1 mouse cellular context compared by ENCODE assay signal in the genomic region with DNA sequence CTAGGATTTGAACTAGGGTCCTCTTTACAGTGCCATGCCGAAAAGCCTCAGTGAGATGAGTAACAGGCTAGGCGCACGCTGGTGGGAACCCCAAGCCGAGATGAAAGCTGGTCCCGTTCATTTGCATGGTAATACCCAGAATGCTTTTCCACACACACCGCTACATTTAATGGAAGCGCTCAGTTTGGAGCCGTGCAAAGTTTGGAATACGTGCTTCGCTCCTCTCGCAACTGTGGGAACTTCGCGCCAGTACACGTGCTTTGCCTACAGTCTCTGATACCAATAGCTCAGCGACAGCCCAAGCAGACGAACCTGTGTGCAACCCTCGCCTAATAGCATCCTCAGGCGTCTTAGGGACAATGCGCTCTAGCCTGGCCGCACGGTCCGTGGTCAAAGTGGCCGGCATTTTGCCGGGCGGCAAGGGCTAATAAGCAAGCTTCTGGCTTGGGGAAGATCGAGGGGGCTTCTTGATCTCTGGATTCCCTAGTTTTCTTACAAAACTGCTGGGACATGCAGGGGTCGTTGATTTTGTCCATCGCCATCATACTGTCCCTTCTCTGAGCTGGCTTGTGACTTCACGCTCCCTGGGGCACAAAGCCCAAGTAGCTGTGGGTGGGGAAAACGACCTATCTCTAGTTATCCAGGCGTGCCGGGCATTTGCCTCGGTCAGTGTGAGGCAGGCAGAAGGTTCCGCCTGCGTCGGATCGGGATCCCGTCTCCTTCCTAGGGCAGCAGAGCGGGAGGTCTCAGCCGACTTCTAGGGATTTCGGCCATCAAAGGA.
A peak's percentile ranks its signal among the peaks of the same experiment; 100 is the strongest.
TF ChIP-seq lines count a peak whose summit lies in the region.

Gene Patz1 (plus strand): TSS at position 354 of the 781 bp plus-strand sequence.

TF ChIP-seq in MEL, 35 proteins besides CTCF, POLR2A, EP300 and RAD21 (continued from another document):
- TF ChIP-seq USF1 (IDR thresholded peaks at IDR 0.05; ENCODE audit: low read depth, low read length), result no peak
- peak; percentile 97 for TF ChIP-seq CHD1 (IDR thresholded peaks at IDR 0.05; ENCODE audit: low read depth, low read length)
- TF ChIP-seq GABPA (IDR thresholded peaks at IDR 0.05; ENCODE audit: low read depth, low read length), result no peak
- no peak for TF ChIP-seq GATA1 (IDR thresholded peaks at IDR 0.05; ENCODE audit: low read depth, low read length)
- no peak for TF ChIP-seq ZC3H11A (IDR thresholded peaks at IDR 0.05; ENCODE audit: low read depth, low read length)
- TF ChIP-seq MAFK (IDR thresholded peaks at IDR 0.05; ENCODE audit: borderline replicate concordance, low read depth, low read length), result no peak
- no peak for TF ChIP-seq USF2 (IDR thresholded peaks at IDR 0.05; ENCODE audit: borderline replicate concordance in 1 of 2, insufficient read depth in 1 of 2, low read depth in 1 of 2, low read length in 2 of 2)
- TF ChIP-seq HCFC1 (IDR thresholded peaks at IDR 0.05; ENCODE audit: low read depth, low read length), result peak; percentile 33; the same call in 1 of the 2 replicates
- TF ChIP-seq E2F4 (IDR thresholded peaks at IDR 0.05; ENCODE audit: borderline replicate concordance, low read depth, low read length), result no peak; the same call in 1 of the 2 replicates
- peak; percentile 71; the same call in 1 of the 2 replicates for TF ChIP-seq TBP (IDR thresholded peaks at IDR 0.05; ENCODE audit: low read depth, low read length)
- TF ChIP-seq MYC (IDR thresholded peaks at IDR 0.05; ENCODE audit: low read depth, low read length), result peak; percentile 94
- TF ChIP-seq SIN3A (IDR thresholded peaks at IDR 0.05; ENCODE audit: low read length), result peak; percentile 43
- TF ChIP-seq POLR2AphosphoS5 (IDR thresholded peaks at IDR 0.05; ENCODE audit: borderline replicate concordance, low read depth, low read length), result 0 out of 2 replicates have a peak, but pooled peaks have one; percentile 81
- TF ChIP-seq BHLHE40 (IDR thresholded peaks at IDR 0.05; ENCODE audit: borderline replicate concordance, low read depth, low read length), result peak; percentile 70
- TF ChIP-seq MXI1 (IDR thresholded peaks at IDR 0.05; ENCODE audit: low read depth, low read length), result peak; percentile 68; the same call in 1 of the 2 replicates
- 0 out of 2 replicates have a peak, but pooled peaks have one; percentile 29 for TF ChIP-seq TAL1 (IDR thresholded peaks at IDR 0.05; ENCODE audit: low read length)
